8 mouse cellular contexts compared by ENCODE assay signal in the genomic region with DNA sequence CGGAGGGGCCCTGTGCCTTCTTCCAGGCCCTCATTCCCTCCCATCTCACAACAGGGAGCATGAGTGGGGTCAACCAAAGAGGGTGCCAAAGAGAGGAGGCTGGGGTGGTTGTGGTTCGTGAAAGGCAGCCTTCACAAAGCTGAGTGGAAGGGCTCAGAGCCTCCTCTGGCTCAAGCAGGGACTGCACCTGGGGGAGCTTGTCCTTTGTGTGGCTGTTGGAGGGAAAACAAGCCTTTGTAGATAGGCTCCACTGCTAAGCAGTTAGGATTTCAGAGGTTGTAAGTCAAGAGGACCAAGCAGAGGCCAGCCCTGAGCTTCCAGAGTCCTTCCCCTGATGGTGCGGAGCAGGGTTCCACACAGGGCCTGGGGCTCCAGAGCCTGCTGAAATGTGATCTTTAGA. TPM values are rescaled to one million over a fixed set of nuclear protein-coding genes. Genes with fewer than 3 reads are reported as not detected.
DNase-seq lines count a peak whose midpoint lies in the region; ATAC-seq lines count a peak whose summit lies in the region.
"Had no signal": no experiment of that assay in that cellular context is flagged by ENCODE, and none has a peak within 500 bp of the region (broad histone marks: within the 10 kb centered on the region; RNA-seq: fewer than 3 reads in every experiment).

No protein-coding gene starts in this region.

- H3K4me3 ChIP-seq in embryonic facial prominence, embryonic 10.5 days = no peak overlapping the region
- no peak overlapping the region for H3K4me3 ChIP-seq in stomach, embryonic 14.5 days (ENCODE audit: low read depth, low read length)

- peaks cover 48% of the 10 kb centered on the region for H3K4me1 ChIP-seq in embryonic facial prominence, embryonic 10.5 days
- peaks cover 21% of the 10 kb centered on the region for H3K4me1 ChIP-seq in stomach, embryonic 14.5 days (ENCODE audit: control insufficient read depth, insufficient read depth, low read length)

- peaks cover 4% of the 10 kb centered on the region; the same call in 1 of the 2 replicates for H3K27me3 ChIP-seq in embryonic facial prominence, embryonic 10.5 days (replicated peaks; ENCODE audit: low read depth, poor library complexity, severe bottlenecking)
- H3K27me3 ChIP-seq in stomach, embryonic 14.5 days (ENCODE audit: control insufficient read depth, insufficient read depth, low read length) = no peaks in the 10 kb centered on the region

- peak; percentile 21 for DNase-seq in left cerebral cortex, postnatal 4 days
- DNase-seq in left cerebral cortex, postnatal 14 days (ENCODE audit: low spot score in 2 of 2) = no peak
- peak; percentile 36 for DNase-seq in T-cell, adult 2 months (ENCODE audit: low spot score)
- DNase-seq in embryonic facial prominence, embryonic 10.5 days (ENCODE audit: low spot score) = peak; percentile 64
- DNase-seq in urinary bladder, postnatal 10 days (ENCODE audit: low spot score) = no peak
- DNase-seq in adrenal gland, postnatal 14 days = no peak
- DNase-seq: adrenal gland, adult 2 months had no signal

- peak; percentile 44; the same call in 1 of the 2 replicates for ATAC-seq in stomach, embryonic 14.5 days (ENCODE audit: insufficient number of reproducible peaks, insufficient read depth, low FRiP score, low read depth)

- no peak overlapping the region for H3K4me2 ChIP-seq in stomach, embryonic 14.5 days (replicated peaks; ENCODE audit: low read depth, low read length)

- no peaks in the 10 kb centered on the region for H3K9me3 ChIP-seq in embryonic facial prominence, embryonic 10.5 days
- H3K9me3 ChIP-seq in stomach, embryonic 14.5 days (ENCODE audit: control insufficient read depth, low read depth, low read length) = no peaks in the 10 kb centered on the region

- H3K9ac ChIP-seq in stomach, embryonic 14.5 days (replicated peaks; ENCODE audit: low read depth, low read length) = no peak overlapping the region

- WGBS in embryonic facial prominence, embryonic 10.5 days = 40% methylated on average over 3 of the region's 3 CpGs
- WGBS in stomach, embryonic 14.5 days = 57% methylated on average over 3 of the region's 3 CpGs

- H3K36me3 ChIP-seq in embryonic facial prominence, embryonic 10.5 days (replicated peaks) = peaks cover 40% of the 10 kb centered on the region
- H3K36me3 ChIP-seq in stomach, embryonic 14.5 days (ENCODE audit: control insufficient read depth, insufficient read depth, low read length) = no peaks in the 10 kb centered on the region; the same call in 1 of the 2 replicates

- intact Hi-C loops in left cerebral cortex, postnatal 4 days (cut with DNase I) = no loop called here
- intact Hi-C loops in left cerebral cortex, postnatal 14 days (cut with DNase I) = no loop called here

- H3K27ac ChIP-seq in embryonic facial prominence, embryonic 10.5 days (replicated peaks) = peak overlapping the region; percentile 83
- H3K27ac ChIP-seq in stomach, embryonic 14.5 days (ENCODE audit: low read length) = no peak overlapping the region

RNA-seq across cellular contexts. Expression of a gene that starts 14.4 kb away (rescaled TPM):
- total RNA-seq in left cerebral cortex, postnatal 4 days (2021) = 1 to 10 TPM; 1.4 to 2.0 TPM
- 1 to 10 TPM; 1.3 to 1.9 TPM for total RNA-seq in left cerebral cortex, postnatal 14 days (2021)
- 0.65 and 0.91 TPM in 2 replicates for polyA plus RNA-seq in embryonic facial prominence, embryonic 10.5 days (2016; fragmentation: Nextera tagmentation; extraction: Ambion mirVana)
- polyA plus RNA-seq in stomach, embryonic 14.5 days (2014; fragmentation: Nextera tagmentation; extraction: Ambion mirVana) = 0.13 and 0.41 TPM in 2 replicates
- 20.9 and 25.7 TPM in 2 replicates for total RNA-seq in adrenal gland, postnatal 14 days (2021)

RNA-seq across cellular contexts. Expression of a gene that starts 34.5 kb away (rescaled TPM):
- total RNA-seq in left cerebral cortex, postnatal 4 days (2021) = 100 to 1,000 TPM; 102 to 107 TPM
- 100 to 1,000 TPM in 1 of 2 experiments, 10 to 100 TPM in 1; 87.5 to 103 TPM for total RNA-seq in left cerebral cortex, postnatal 14 days (2021)
- polyA plus RNA-seq in embryonic facial prominence, embryonic 10.5 days (2016; fragmentation: Nextera tagmentation; extraction: Ambion mirVana) = 47.8 and 49.5 TPM in 2 replicates
- polyA plus RNA-seq in stomach, embryonic 14.5 days (2014; fragmentation: Nextera tagmentation; extraction: Ambion mirVana) = 79.5 and 80.8 TPM in 2 replicates
- 135 and 139 TPM in 2 replicates for total RNA-seq in adrenal gland, postnatal 14 days (2021)

RNA-seq across cellular contexts. Expression of a gene that starts 39.1 kb away (rescaled TPM):
- 10 to 100 TPM; 35.1 to 40.5 TPM for total RNA-seq in left cerebral cortex, postnatal 4 days (2021)
- 10 to 100 TPM; 17.8 to 17.9 TPM for total RNA-seq in left cerebral cortex, postnatal 14 days (2021)
- 219 and 227 TPM in 2 replicates for polyA plus RNA-seq in embryonic facial prominence, embryonic 10.5 days (2016; fragmentation: Nextera tagmentation; extraction: Ambion mirVana)
- 134 and 137 TPM in 2 replicates for polyA plus RNA-seq in stomach, embryonic 14.5 days (2014; fragmentation: Nextera tagmentation; extraction: Ambion mirVana)
- 26.0 and 26.4 TPM in 2 replicates for total RNA-seq in adrenal gland, postnatal 14 days (2021)

RNA-seq across cellular contexts. Expression of a gene that starts 44.6 kb away (rescaled TPM):
- 100 to 1,000 TPM; 489 to 514 TPM for total RNA-seq in left cerebral cortex, postnatal 4 days (2021)
- total RNA-seq in left cerebral cortex, postnatal 14 days (2021) = 100 to 1,000 TPM; 486 to 490 TPM
- polyA plus RNA-seq in embryonic facial prominence, embryonic 10.5 days (2016; fragmentation: Nextera tagmentation; extraction: Ambion mirVana) = 278 and 280 TPM in 2 replicates
- polyA plus RNA-seq in stomach, embryonic 14.5 days (2014; fragmentation: Nextera tagmentation; extraction: Ambion mirVana) = 287 and 333 TPM in 2 replicates
- total RNA-seq in adrenal gland, postnatal 14 days (2021) = 300 and 316 TPM in 2 replicates

RNA-seq across cellular contexts. Expression of a gene that starts 57.6 kb away (rescaled TPM):
- 1 to 10 TPM; 4.5 to 6.4 TPM for total RNA-seq in left cerebral cortex, postnatal 4 days (2021)
- total RNA-seq in left cerebral cortex, postnatal 14 days (2021) = 1 to 10 TPM; 4.8 to 9.0 TPM
- polyA plus RNA-seq in embryonic facial prominence, embryonic 10.5 days (2016; fragmentation: Nextera tagmentation; extraction: Ambion mirVana) = 10.2 and 12.3 TPM in 2 replicates
- 8.4 and 11.5 TPM in 2 replicates for polyA plus RNA-seq in stomach, embryonic 14.5 days (2014; fragmentation: Nextera tagmentation; extraction: Ambion mirVana)
- 2.2 and 11.5 TPM in 2 replicates for total RNA-seq in adrenal gland, postnatal 14 days (2021)

Comparison
In these comparisons a context has a peak if more than half of its experiments do, and no peak if none do; other contexts are left out.
1. DNase-seq: peak in left cerebral cortex, postnatal 4 days (single experiment), T-cell, adult 2 months (single experiment) and embryonic facial prominence, embryonic 10.5 days (single experiment); none in left cerebral cortex, postnatal 14 days (0 of 2), urinary bladder, postnatal 10 days (single experiment) and adrenal gland, postnatal 14 days (single experiment).